Mouse (Mus musculus) gastrocnemius, adult 18-20 months (tissue): ENCODE results near the gene Spag8. TPM values are rescaled to one million over a fixed set of nuclear protein-coding genes. Genes with fewer than 3 reads are reported as not detected.

Source experiments
- microRNA-seq: library from miRNA; unstranded; fragments of <30 nt; microRNA quantifications from one replicate; pipeline ENCODE4 v1.2.0, GENCODE M21; 2021
- total RNA-seq, 2 experiments: library from RNA; stranded (reverse); gene quantifications; 2 replicates each; pipeline ENCODE4 v1.2.3; 2021

Spag8 gene
- total RNA-seq, 2 experiments from 2014 or later = not detected

Small RNA genes lying within 50 kb of the gene (microRNA-seq; reads per million reads assigned to microRNA genes)
- gene Gm25262 = not detected

Other genes with a start within 250 kb of the Spag8 start
- gene Fam166b, start 224.5 kb downstream of the Spag8 start, total RNA-seq = not detected
- gene Tesk1, start 211.7 kb downstream of the Spag8 start, total RNA-seq = 10 to 100 TPM; 56.2 to 60.8 TPM
- under 1 TPM in 1 of 2 experiments, not detected in 1; 0.21 TPM for gene Cd72, start 199.0 kb downstream of the Spag8 start, total RNA-seq
- gene Sit1, start 169.9 kb downstream of the Spag8 start, total RNA-seq = not detected
- 10 to 100 TPM; 21.9 to 26.8 TPM for gene Ccdc107, start 160.7 kb downstream of the Spag8 start, total RNA-seq
- gene Arhgef39, start 153.9 kb downstream of the Spag8 start, total RNA-seq = not detected
- 1 to 10 TPM; 1.4 to 2.6 TPM for gene Car9, start 146.6 kb downstream of the Spag8 start, total RNA-seq
- 1,000 to 10,000 TPM; 6,886 to 8,782 TPM for gene Tpm2, start 129.8 kb downstream of the Spag8 start, total RNA-seq
- 10 to 100 TPM; 29.9 to 41.5 TPM for gene Creb3, start 91.3 kb downstream of the Spag8 start, total RNA-seq
- 10 to 100 TPM; 50.6 to 64.8 TPM for gene Tln1, start 90.9 kb downstream of the Spag8 start, total RNA-seq
- 10 to 100 TPM; 19.9 to 20.7 TPM for gene Rgp1, start 74.9 kb downstream of the Spag8 start, total RNA-seq
- 1 to 10 TPM; 4.3 to 4.6 TPM for gene Gba2, start 74.7 kb downstream of the Spag8 start, total RNA-seq
- under 1 TPM in 1 of 2 experiments, not detected in 1; 0.55 TPM for gene Msmp, start 69.1 kb downstream of the Spag8 start, total RNA-seq
- gene Npr2, start 21.7 kb downstream of the Spag8 start, total RNA-seq = 10 to 100 TPM; 35.2 to 38.7 TPM
- gene Hint2, start 2.9 kb upstream of the Spag8 start, total RNA-seq = 10 to 100 TPM; 37.4 to 44.9 TPM
- 10 to 100 TPM; 10.9 to 12.7 TPM for gene Tmem8b, start 15.4 kb upstream of the Spag8 start, total RNA-seq
- under 1 TPM; 0.09 to 0.16 TPM for gene Fam221b, start 15.6 kb upstream of the Spag8 start, total RNA-seq
- not detected for gene Olfr70, start 47.2 kb upstream of the Spag8 start, total RNA-seq
- gene Olfr71, start 56.7 kb upstream of the Spag8 start, total RNA-seq = not detected
- 1 to 10 TPM; 1.7 to 2.5 TPM for gene Hrct1, start 73.6 kb upstream of the Spag8 start, total RNA-seq
- 1 to 10 TPM; 1.1 to 1.3 TPM for gene Spaar, start 76.4 kb upstream of the Spag8 start, total RNA-seq
- not detected for gene Olfr159, start 117.4 kb upstream of the Spag8 start, total RNA-seq
- not detected for gene Olfr156, start 170.3 kb upstream of the Spag8 start, total RNA-seq
- gene Olfr157, start 186.6 kb upstream of the Spag8 start, total RNA-seq = not detected
- gene Olfr155, start 198.0 kb upstream of the Spag8 start, total RNA-seq = not detected
- gene Reck, start 221.9 kb upstream of the Spag8 start, total RNA-seq = 1 to 10 TPM; 2.0 to 2.3 TPM